Comparison of ENCODE assay signal across 8 mouse cellular contexts in genomic region chr3:52243271-52244021, GRCm38 (mm10). TPM values are rescaled to one million over a fixed set of nuclear protein-coding genes. Genes with fewer than 3 reads are reported as not detected.
A peak's percentile ranks its signal among the peaks of the same experiment; 100 is the strongest.
DNase-seq lines count a peak whose midpoint lies in the region; ATAC-seq and TF ChIP-seq lines count a peak whose summit lies in the region.

No protein-coding gene starts in this region.

- no peaks in the 10 kb centered on the region for H3K4me1 ChIP-seq in heart, adult 2 months (ENCODE audit: control insufficient read depth, insufficient read depth, low read length)
- peaks cover 3% of the 10 kb centered on the region; the same call in 1 of the 2 replicates for H3K4me1 ChIP-seq in small intestine, adult 2 months (ENCODE audit: control insufficient read depth, insufficient read depth, insufficient read length, low read length)

- no peak for ATAC-seq in erythroid progenitor cell, adult 5-6 weeks (replicated peaks; ENCODE audit: low FRiP score, poor library complexity, severe bottlenecking)

- DNase-seq in heart, adult 2 months = peak in 1 of 2 experiments; percentile 46
- DNase-seq in heart, adult 9 months (ENCODE audit: low spot score in 2 of 2) = no peak
- DNase-seq in right cerebral cortex, postnatal 14 days = peak; percentile 42
- no peak for DNase-seq in right cerebral cortex, postnatal 36 days (ENCODE audit: low spot score in 2 of 2)
- peak; percentile 51 for DNase-seq in adrenal gland, postnatal 10 days
- peak; percentile 20 to 75 for DNase-seq in kidney, postnatal 36 days

- no peak overlapping the region for H3K9ac ChIP-seq in heart, adult 2 months (ENCODE audit: low read depth, low read length)

- H3K4me3 ChIP-seq in heart, adult 2 months = no peak overlapping the region
- H3K4me3 ChIP-seq in small intestine, adult 2 months (ENCODE audit: low read depth, low read length) = no peak overlapping the region

- intact Hi-C loops in heart, adult 2 months (cut with DNase I) = loop anchor here (2.0 to 10.0 kb wide), 3 partner anchors 591 to 759 kb away; partner anchors contain the start of gene Rab33b

- H3K79me2 ChIP-seq in heart, adult 2 months (replicated peaks; ENCODE audit: control insufficient read depth, insufficient read depth, low read length) = no peaks in the 10 kb centered on the region

- no peak for TF ChIP-seq EP300 in heart, adult 2 months (IDR thresholded peaks at IDR 0.05; ENCODE audit: insufficient read depth, low read depth, low read length)

- no peaks in the 10 kb centered on the region for H3K36me3 ChIP-seq in heart, adult 2 months (ENCODE audit: control insufficient read depth, insufficient read depth, low read length)
- H3K36me3 ChIP-seq in small intestine, adult 2 months (ENCODE audit: control insufficient read depth, insufficient read depth, low read length) = no peaks in the 10 kb centered on the region

- H3K27ac ChIP-seq in heart, adult 2 months = no peak overlapping the region
- H3K27ac ChIP-seq in small intestine, adult 2 months (ENCODE audit: insufficient read depth, low read depth, low read length) = no peak overlapping the region

- TF ChIP-seq CTCF in heart, adult 2 months (IDR thresholded peaks at IDR 0.05) = peak; percentile 65
- peak; percentile 80; the same call in 1 of the 2 replicates for TF ChIP-seq CTCF in small intestine, adult 2 months (IDR thresholded peaks at IDR 0.05; ENCODE audit: extremely low read depth, insufficient read length, insufficient replicate concordance, low read depth, low read length)

- no peak for TF ChIP-seq POLR2A in heart, adult 2 months (IDR thresholded peaks at IDR 0.05; ENCODE audit: insufficient read depth, low read depth, low read length)
- TF ChIP-seq POLR2A in small intestine, adult 2 months (IDR thresholded peaks at IDR 0.05; ENCODE audit: low read depth, low read length) = no peak

- H3K27me3 ChIP-seq in heart, adult 2 months (ENCODE audit: control insufficient read depth, insufficient read depth, low read length) = no peaks in the 10 kb centered on the region
- H3K27me3 ChIP-seq in small intestine, adult 2 months (ENCODE audit: control insufficient read depth, insufficient read depth, low read length) = no peaks in the 10 kb centered on the region

- WGBS in heart, adult 2 months = 35% methylated on average over 12 of the region's 12 CpGs
- 33% methylated on average over 12 of the region's 12 CpGs for WGBS in small intestine, adult 2 months

RNA-seq across cellular contexts. Expression of gene Foxo1, which starts 24.7 kb away (rescaled TPM):
- total RNA-seq in heart, adult 2 months (2021) = 10 to 100 TPM; 12.2 to 12.9 TPM
- polyA plus RNA-seq in heart, adult 2 months (2012; rRNA removed) = 7.7 and 10.7 TPM in 2 replicates
- 10 to 100 TPM; 25.9 to 42.2 TPM for total RNA-seq in adrenal gland, postnatal 10 days (2021)
- polyA plus RNA-seq in small intestine, adult 2 months (2012; rRNA removed) = 6.0 and 13.3 TPM in 2 replicates
- 10.5 and 11.3 TPM in 2 replicates for total RNA-seq in erythroid progenitor cell, adult 5-6 weeks (2015; ENCODE audit: low replicate concordance)
- total RNA-seq in erythroid progenitor cell, adult 5-6 weeks (2017; ENCODE audit: low replicate concordance) = 0.90 and 0.91 TPM in 2 replicates

Comparison
In these comparisons a context has a peak if more than half of its experiments do, and no peak if none do; other contexts are left out.
1. DNase-seq: peak in right cerebral cortex, postnatal 14 days (single experiment), adrenal gland, postnatal 10 days (single experiment) and kidney, postnatal 36 days (2 of 2); none in heart, adult 9 months (0 of 2) and right cerebral cortex, postnatal 36 days (0 of 2).